Mouse (Mus musculus): ENCODE results near the gene Gm11213. TPM values are rescaled to one million over a fixed set of nuclear protein-coding genes. Genes with fewer than 3 reads are reported as not detected.

Gm11213 gene
- polyA plus RNA-seq (2015; fragmentation: Nextera tagmentation; extraction: Ambion mirVana): not detected in 2 replicates

- H3K4me1 ChIP-seq: no peaks in the 10 kb centered on the region
- no peak within 1 kb of the TSS for H3K4me2 ChIP-seq
- 68% methylated on average over 3 of the region's 3 CpGs for whole genome bisulfite sequencing
- ATAC-seq (ENCODE audit: insufficient number of reproducible peaks, insufficient read depth, low FRiP score, low TSS enrichment, low read depth): no peak
- H3K4me3 ChIP-seq: no peak within 1 kb of the TSS
- H3K27ac ChIP-seq: no peak within 1 kb of the TSS
- H3K9ac ChIP-seq: no peak within 1 kb of the TSS
- H3K9me3 ChIP-seq: no peaks in the 10 kb centered on the region
- no peaks in the 10 kb centered on the region for H3K27me3 ChIP-seq
- H3K36me3 ChIP-seq: no peaks in the 10 kb centered on the region
Observed at GRCm38 (mm10) chr4:63604945-63605344, at the start of gene Gm11213. Gm11213 (minus strand) TSS chr4:63605261.

DNA sequence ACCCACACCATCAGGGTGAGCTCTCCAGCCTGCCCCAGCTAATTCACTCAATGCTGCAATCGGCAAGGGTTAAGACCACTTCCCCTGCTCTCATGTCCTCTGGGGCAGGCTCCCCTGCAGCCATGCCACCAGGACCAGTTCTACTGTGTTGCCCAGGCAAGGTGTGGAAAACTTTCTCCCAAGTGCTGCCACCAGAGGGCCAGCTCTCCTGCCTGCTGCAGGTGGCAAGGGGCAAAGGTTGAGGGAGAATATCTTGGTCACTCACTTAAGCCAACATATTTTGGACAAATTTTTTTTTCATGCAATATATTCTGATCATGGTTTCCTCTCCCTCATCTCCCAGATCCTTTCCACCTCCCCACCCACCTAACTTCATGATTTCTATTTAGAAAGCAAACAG lies 49.3 kb upstream of the Gm11213 start:
- no peaks in the 10 kb centered on the region for H3K36me3 ChIP-seq
- no peaks in the 10 kb centered on the region; the same call in 1 of the 2 replicates for H3K27me3 ChIP-seq
- H3K9me3 ChIP-seq: no peaks in the 10 kb centered on the region
- no peak overlapping the region for H3K4me2 ChIP-seq
- 0 out of 2 replicates have a peak, but pooled peaks cover 6% of the 10 kb centered on the region for H3K4me1 ChIP-seq
- WGBS: 83% methylated on average over 1 of the region's 1 CpGs
- H3K4me3 ChIP-seq: no peak overlapping the region
- H3K9ac ChIP-seq: no peak overlapping the region
- no peak for ATAC-seq (ENCODE audit: insufficient number of reproducible peaks, insufficient read depth, low FRiP score, low TSS enrichment, low read depth)
- H3K27ac ChIP-seq: no peak overlapping the region

- Histone ChIP-seq H3K27ac (no peak overlapping the region), H3K27me3 (no peaks in the 10 kb centered on the region), H3K4me3 (no peak overlapping the region), H3K9me3 (no peaks in the 10 kb centered on the region), H3K4me1 (peaks cover 4% of the 10 kb centered on the region; the same call in 1 of the 2 replicates), H3K36me3 (no peaks in the 10 kb centered on the region), H3K4me2 (no peak overlapping the region), H3K9ac (no peak overlapping the region)
- ATAC-seq (ENCODE audit: insufficient number of reproducible peaks, insufficient read depth, low FRiP score, low TSS enrichment, low read depth): no peak
Observed at GRCm38 (mm10) chr4:63643956-63644726, 39.1 kb upstream of the Gm11213 start.

DNA sequence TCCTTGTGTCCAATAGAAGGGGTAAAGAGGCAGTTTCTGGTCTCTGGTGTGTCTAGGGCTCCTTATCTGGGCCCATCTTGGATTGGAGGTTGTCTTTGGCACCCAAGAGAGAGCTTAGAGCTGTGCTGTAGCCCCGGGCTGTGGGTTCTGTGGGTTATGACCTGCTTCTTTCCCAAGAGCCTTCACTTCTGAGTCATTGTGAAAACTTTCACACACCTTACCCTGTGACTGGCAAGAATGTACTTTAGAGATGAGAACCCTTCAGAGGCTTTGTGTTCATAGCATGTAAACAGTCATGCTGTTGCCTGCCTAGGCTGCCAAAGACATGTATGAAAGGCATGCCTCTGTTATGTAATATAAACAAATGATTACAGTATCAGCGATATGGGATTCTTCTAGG lies 34.8 kb upstream of the Gm11213 start:
- WGBS: 79% methylated on average over 2 of the region's 2 CpGs
- Histone ChIP-seq H3K27me3 (no peaks in the 10 kb centered on the region), H3K9me3 (no peaks in the 10 kb centered on the region)

GRCm38 (mm10) chr4:63638603-63639002 lies 33.5 kb upstream of the Gm11213 start:
- H3K27ac ChIP-seq: no peak overlapping the region
- no peak for ATAC-seq (ENCODE audit: insufficient number of reproducible peaks, insufficient read depth, low FRiP score, low TSS enrichment, low read depth)
- no peaks in the 10 kb centered on the region for H3K36me3 ChIP-seq
- H3K27me3 ChIP-seq: no peaks in the 10 kb centered on the region
- H3K9me3 ChIP-seq: no peaks in the 10 kb centered on the region
- no peak overlapping the region for H3K4me2 ChIP-seq
- 14% methylated on average over 1 of the region's 1 CpGs for WGBS
- no peak overlapping the region for H3K9ac ChIP-seq
- H3K4me1 ChIP-seq: peaks cover 8% of the 10 kb centered on the region; the same call in 1 of the 2 replicates
- no peak overlapping the region for H3K4me3 ChIP-seq

More for the DNA sequence above, 34.8 kb upstream of the Gm11213 start:
- Histone ChIP-seq H3K27ac (no peak overlapping the region), H3K4me2 (no peak overlapping the region), H3K9ac (no peak overlapping the region), H3K4me3 (no peak overlapping the region), H3K4me1 (peaks cover 8% of the 10 kb centered on the region; the same call in 1 of the 2 replicates), H3K36me3 (no peaks in the 10 kb centered on the region)
- no peak for ATAC-seq (ENCODE audit: insufficient number of reproducible peaks, insufficient read depth, low FRiP score, low TSS enrichment, low read depth)

DNA sequence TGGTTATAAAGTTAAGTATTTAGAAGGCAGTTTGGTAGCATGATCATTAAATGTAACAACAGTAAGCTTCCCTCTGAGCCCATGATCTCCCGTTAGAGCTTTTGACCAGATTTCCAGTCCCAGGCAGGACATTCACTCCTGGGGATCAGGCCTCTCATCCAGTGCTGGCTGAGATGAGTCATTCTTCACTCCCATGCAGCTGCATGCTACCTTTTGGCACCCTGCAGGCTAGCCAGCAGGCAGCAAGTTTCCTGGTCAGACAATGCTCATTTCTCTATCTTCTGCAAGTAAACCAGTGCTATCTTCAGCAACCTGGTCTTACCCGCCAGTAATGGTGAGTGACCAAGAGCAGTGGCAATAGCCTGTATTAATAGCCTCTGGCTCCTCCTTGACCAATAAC lies 28.1 kb upstream of the Gm11213 start:
- WGBS: 90% methylated on average over 2 of the region's 2 CpGs
- H3K9me3 ChIP-seq: no peaks in the 10 kb centered on the region

DNA sequence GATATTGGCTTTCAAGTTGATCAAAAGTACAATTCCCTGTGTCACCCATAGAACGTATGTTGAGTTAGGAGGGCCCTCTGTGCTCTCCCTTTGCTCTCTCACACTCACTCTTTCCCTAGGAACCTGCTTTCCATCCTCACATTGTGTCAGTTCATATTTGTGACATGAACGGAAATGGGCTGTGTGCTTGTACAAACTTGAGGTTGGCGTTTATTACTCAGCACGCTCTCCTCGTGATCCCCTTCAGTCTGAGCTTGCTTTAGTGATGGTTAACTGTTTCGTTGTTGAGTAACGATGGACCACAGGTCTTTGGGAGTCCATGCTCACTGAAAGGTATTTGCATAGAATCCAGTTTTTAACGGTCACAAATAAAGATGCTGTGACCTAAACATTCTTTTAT lies 22.1 kb upstream of the Gm11213 start:
- WGBS: 83% methylated on average over 8 of the region's 8 CpGs
- no peaks in the 10 kb centered on the region for H3K4me1 ChIP-seq

More for the DNA sequence above, 28.1 kb upstream of the Gm11213 start:
- H3K27me3 ChIP-seq: no peaks in the 10 kb centered on the region
- H3K27ac ChIP-seq: no peak overlapping the region
- H3K9ac ChIP-seq: no peak overlapping the region
- H3K4me2 ChIP-seq: no peak overlapping the region
- no peaks in the 10 kb centered on the region for H3K36me3 ChIP-seq
- no peaks in the 10 kb centered on the region for H3K4me1 ChIP-seq
- no peak for ATAC-seq (ENCODE audit: insufficient number of reproducible peaks, insufficient read depth, low FRiP score, low TSS enrichment, low read depth)
- no peak overlapping the region for H3K4me3 ChIP-seq

GRCm38 (mm10) chr4:63625563-63626080 lies 20.6 kb upstream of the Gm11213 start:
- H3K27me3 ChIP-seq: no peaks in the 10 kb centered on the region
- H3K27ac ChIP-seq: no peak overlapping the region
- no peak overlapping the region for H3K4me3 ChIP-seq
- no peak overlapping the region for H3K4me2 ChIP-seq
- no peaks in the 10 kb centered on the region for H3K4me1 ChIP-seq
- no peak overlapping the region for H3K9ac ChIP-seq
- 55% methylated on average over 3 of the region's 3 CpGs for WGBS
- no peaks in the 10 kb centered on the region for H3K9me3 ChIP-seq
- no peak for ATAC-seq (ENCODE audit: insufficient number of reproducible peaks, insufficient read depth, low FRiP score, low TSS enrichment, low read depth)
- H3K36me3 ChIP-seq: no peaks in the 10 kb centered on the region

More for the DNA sequence above, 22.1 kb upstream of the Gm11213 start:
- H3K27ac ChIP-seq: no peak overlapping the region
- no peaks in the 10 kb centered on the region for H3K27me3 ChIP-seq
- H3K4me3 ChIP-seq: no peak overlapping the region
- H3K4me2 ChIP-seq: no peak overlapping the region
- no peaks in the 10 kb centered on the region for H3K36me3 ChIP-seq
- H3K9ac ChIP-seq: no peak overlapping the region
- no peaks in the 10 kb centered on the region for H3K9me3 ChIP-seq
- ATAC-seq (ENCODE audit: insufficient number of reproducible peaks, insufficient read depth, low FRiP score, low TSS enrichment, low read depth): no peak

DNA sequence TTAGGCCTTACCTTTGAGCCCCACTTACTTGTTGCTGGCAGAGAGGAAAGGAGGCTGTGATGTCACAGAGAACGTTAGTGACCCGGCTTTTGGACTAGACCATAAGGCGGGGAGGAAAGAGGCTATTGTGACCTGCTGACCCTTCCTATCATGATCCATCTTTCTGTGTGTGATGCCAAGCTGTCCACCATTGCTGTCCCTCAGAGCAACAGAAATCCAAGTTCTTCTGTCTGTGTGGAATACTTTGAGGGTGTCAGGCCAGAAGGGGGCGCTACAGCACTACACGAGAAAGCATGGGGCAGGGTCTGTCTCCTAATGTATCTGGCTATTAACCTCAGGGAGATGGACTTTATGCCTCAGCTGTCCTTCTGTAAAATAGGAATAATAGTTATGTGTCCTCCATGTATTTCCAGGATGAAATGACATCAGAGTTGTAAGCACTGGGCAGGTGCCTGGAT lies 17.3 kb upstream of the Gm11213 start, which contains the start of gene Tex48:
Gene Tex48, minus strand, starts transcription at position 51 of the 458 bp plus-strand sequence.
- Histone ChIP-seq H3K9me3 (no peaks in the 10 kb centered on the region), H3K36me3 (no peaks in the 10 kb centered on the region), H3K4me3 (no peak within 1 kb of the TSS), H3K4me2 (no peak within 1 kb of the TSS), H3K4me1 (no peaks in the 10 kb centered on the region), H3K9ac (no peak within 1 kb of the TSS), H3K27ac (no peak within 1 kb of the TSS), H3K27me3 (no peaks in the 10 kb centered on the region)
- 55% methylated on average over 5 of the region's 5 CpGs for WGBS
- ATAC-seq (ENCODE audit: insufficient number of reproducible peaks, insufficient read depth, low FRiP score, low TSS enrichment, low read depth): no peak

DNA sequence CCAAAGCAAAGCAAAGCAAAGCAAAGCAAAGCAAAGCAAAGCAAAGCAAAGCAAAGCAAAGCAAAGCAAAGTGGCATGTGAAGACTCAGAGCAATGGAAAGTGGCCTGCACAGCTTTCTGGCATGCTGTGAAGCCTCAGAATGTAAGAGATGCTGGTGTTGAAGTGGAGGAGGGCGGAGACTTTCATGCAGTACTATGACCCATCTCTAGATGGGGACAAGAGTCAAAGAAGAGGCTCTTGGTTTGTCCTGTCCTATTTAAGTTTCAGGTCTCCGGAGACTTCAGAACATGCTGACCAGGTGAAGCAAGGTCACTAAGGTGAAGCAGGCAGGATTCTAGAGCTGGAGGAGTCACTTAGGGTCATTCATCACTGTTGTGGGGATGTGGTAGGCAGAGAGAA lies 16.8 kb upstream of the Gm11213 start:
- Histone ChIP-seq H3K4me1 (no peaks in the 10 kb centered on the region), H3K27me3 (no peaks in the 10 kb centered on the region), H3K4me3 (no peak overlapping the region), H3K9me3 (no peaks in the 10 kb centered on the region), H3K9ac (no peak overlapping the region), H3K27ac (no peak overlapping the region), H3K4me2 (no peak overlapping the region), H3K36me3 (no peaks in the 10 kb centered on the region)
- WGBS: 84% methylated on average over 2 of the region's 2 CpGs
- ATAC-seq (ENCODE audit: insufficient number of reproducible peaks, insufficient read depth, low FRiP score, low TSS enrichment, low read depth): no peak

- no peaks in the 10 kb centered on the region for H3K9me3 ChIP-seq
Observed at GRCm38 (mm10) chr4:63608391-63608790, 3.3 kb upstream of the Gm11213 start.

GRCm38 (mm10) chr4:63605968-63606367 lies 907 bp upstream of the Gm11213 start:
- no peaks in the 10 kb centered on the region for H3K4me1 ChIP-seq
- H3K4me3 ChIP-seq: no peak overlapping the region
- H3K27me3 ChIP-seq: no peaks in the 10 kb centered on the region
- H3K36me3 ChIP-seq: no peaks in the 10 kb centered on the region
- H3K4me2 ChIP-seq: no peak overlapping the region
- ATAC-seq (ENCODE audit: insufficient number of reproducible peaks, insufficient read depth, low FRiP score, low TSS enrichment, low read depth): no peak
- H3K9ac ChIP-seq: no peak overlapping the region
- H3K9me3 ChIP-seq: no peaks in the 10 kb centered on the region
- no peak overlapping the region for H3K27ac ChIP-seq
- 73% methylated on average over 1 of the region's 1 CpGs for WGBS

More at GRCm38 (mm10) chr4:63608391-63608790, 3.3 kb upstream of the Gm11213 start:
- Histone ChIP-seq H3K9ac (no peak overlapping the region), H3K4me3 (no peak overlapping the region), H3K4me2 (no peak overlapping the region), H3K36me3 (no peaks in the 10 kb centered on the region), H3K4me1 (no peaks in the 10 kb centered on the region), H3K27ac (no peak overlapping the region), H3K27me3 (no peaks in the 10 kb centered on the region)
- WGBS: 72% methylated on average over 7 of the region's 7 CpGs
- no peak for ATAC-seq (ENCODE audit: insufficient number of reproducible peaks, insufficient read depth, low FRiP score, low TSS enrichment, low read depth)

Data from embryonic facial prominence, embryonic 13.5 days (tissue).